Mouse (Mus musculus): ENCODE measurements around the gene Ccdc43.
"Not testable (repeated sequence)": the region's sequence is repeated elsewhere in the genome, so short reads cannot be mapped to it uniquely, and the experiment has no call there.

Gene Ccdc43

GRCm38 (mm10) chr11:102697338-102698017, at the start of gene Ccdc43:
Ccdc43 (minus strand) TSS chr11:102697782.
- peak; percentile 86 for DNase-seq

GRCm38 (mm10) chr11:102744746-102745145, 47.2 kb upstream of the Ccdc43 start:
- peak; percentile 31 for DNase-seq

DNA sequence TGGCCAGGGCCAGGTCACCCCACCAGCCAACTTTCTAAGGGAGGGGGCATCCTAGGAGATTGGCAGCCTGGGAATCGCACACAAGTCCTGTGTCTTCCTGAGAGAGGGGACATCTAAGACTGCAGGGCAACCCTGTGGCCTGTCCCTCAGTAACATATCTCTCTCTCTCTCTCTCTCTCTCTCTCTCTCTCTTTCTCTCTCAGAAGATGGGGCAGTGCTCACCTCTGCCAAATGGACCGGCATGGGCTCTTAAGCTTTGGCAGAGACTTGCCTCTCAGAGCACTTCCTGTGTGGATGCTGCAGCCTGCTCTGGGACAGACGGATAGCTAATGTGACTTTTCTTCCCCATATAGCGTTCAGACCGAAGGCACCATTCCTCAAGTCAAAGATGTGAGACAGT, 45.3 kb upstream of the Ccdc43 start:
- peak; percentile 38 for DNase-seq

- peak; percentile 50 for DNase-seq
Measured at GRCm38 (mm10) chr11:102742066-102742465, 44.5 kb upstream of the Ccdc43 start.

DNA sequence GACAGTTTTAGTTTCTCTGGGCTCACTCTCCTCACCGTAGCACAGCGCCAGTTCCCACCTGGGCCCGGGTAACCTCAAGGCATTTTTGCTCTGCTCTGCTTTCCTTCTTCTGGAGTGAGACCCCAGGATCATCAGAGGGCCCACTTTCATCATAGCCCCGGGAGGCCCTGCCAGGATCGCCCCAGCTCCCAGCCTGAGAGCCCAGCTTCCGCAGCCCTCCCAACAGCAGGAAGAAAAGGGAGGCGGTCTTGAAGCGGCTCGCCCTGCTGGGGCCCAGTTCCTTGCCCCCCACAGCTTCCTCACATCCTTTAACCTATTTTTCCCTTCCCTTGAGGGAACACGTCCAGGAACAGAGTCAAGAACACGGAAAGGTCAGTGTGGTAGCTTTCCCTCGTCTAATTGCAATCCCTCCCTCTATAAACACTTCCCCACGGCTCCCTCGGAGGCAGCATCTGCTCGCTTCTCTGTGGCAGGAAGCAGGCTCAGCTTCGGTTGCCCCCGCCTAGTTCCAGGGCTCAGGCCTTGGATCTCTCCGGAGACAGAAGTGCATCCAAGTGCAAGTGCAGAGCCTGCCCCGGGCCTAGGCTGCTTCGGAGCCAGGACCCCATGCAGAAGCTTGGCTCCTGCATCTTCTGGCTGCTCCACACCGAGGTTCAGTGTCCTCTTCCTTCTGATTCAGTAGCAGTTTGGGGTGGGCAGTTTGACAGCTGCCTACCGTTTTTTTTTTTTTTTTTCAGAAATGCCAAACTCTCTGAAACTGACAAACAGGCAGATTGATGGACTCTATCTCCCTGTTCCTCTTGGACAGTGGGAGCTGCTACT, 43.8 kb upstream of the Ccdc43 start:
- DNase-seq = peak; percentile 87

DNA sequence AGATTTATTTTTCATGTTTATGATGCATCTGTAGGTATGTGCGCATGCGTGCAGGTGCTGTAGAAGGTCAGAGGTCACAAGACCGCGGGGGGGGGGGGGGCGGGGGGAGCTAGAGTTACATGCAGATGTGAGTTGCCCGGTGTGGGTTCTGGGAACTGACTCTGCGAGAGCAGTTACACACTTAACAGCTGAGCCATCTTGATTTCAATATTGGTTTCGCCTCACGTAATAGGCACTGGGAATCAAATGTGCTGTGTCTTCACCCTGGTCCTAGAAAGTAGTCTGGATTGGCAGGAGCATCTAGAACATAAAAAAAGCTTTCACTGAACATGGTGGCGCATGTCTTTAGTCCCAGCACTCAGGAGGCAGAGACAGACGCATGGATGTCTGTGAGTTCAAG, 43.1 kb upstream of the Ccdc43 start:
- DNase-seq = no peak

DNA sequence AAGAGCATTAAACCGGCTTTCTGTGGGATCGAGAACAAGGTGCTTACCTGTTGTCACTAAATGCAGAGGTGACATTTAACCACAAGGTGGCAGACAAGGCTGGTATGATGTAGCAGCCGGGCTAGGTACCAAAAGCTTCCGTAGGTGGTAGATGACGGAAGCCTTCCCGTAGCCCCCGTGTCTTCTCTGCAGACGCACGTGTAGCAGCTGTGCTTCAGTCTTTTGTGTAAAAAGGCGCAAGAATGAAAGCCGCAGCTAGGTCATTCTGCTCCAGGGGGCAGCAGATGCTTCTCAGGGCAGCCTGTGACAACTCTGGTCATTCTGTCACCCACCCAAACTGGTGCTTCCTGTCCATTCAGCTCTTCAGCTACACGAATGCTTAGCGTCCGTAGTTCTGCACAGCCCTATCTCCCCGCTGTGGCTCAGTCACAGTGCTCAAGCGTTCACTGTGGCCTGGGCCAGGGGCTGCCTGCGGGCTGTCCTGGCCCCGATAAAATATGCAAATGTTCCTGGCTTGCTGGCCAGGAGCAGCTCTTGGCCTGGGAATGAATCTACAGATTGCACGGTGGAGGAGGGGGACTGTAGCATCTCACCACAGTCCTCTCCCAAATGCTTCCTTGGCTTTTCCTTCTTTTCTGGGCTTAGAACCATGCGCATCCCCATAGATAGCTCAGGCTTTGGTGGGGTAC, 41.8 kb upstream of the Ccdc43 start:
- DNase-seq = peak; percentile 86

DNA sequence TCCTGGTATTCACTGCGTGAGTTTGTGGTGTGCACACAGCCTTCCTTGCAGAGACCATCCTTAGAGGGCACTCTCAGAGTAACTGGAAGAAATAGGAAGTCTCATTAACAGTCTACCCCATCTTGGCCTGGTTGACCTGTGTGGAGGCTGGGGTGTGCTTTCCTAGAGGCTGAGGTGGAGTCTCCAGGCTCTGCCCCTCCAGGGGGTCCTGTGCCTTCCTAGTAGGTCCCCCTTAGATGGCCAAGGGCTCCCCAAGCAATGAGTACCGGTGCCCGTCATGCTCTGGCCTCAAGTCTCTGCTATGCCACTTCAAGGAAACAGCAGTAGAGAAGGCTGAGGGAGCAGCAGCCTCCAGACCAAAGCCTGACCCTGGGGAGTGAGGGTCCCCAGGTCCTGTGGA, 40.5 kb upstream of the Ccdc43 start:
- DNase-seq = peak; percentile 25

GRCm38 (mm10) chr11:102734961-102735360, 37.4 kb upstream of the Ccdc43 start:
- no peak for DNase-seq

DNA sequence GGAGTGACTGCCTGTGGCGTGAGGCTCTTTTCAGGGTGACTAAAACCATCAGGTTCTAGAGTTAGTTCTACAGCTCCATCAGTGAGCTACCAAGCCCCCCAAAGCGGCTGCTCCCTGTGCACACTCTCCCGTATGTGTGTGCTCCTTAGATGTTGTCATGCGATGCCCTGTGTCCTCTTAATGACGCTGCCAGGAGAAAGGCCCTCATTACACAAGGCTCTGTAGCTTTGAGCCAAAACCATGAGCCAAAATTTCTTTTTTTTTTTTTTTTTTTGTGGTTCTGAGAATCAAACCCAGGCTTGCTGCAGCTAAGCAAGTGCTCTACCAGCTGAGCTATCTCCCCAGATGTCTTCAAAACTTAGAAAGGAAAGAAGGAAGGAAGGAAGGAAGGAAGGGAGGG, 35.6 kb upstream of the Ccdc43 start:
- DNase-seq = no peak

DNA sequence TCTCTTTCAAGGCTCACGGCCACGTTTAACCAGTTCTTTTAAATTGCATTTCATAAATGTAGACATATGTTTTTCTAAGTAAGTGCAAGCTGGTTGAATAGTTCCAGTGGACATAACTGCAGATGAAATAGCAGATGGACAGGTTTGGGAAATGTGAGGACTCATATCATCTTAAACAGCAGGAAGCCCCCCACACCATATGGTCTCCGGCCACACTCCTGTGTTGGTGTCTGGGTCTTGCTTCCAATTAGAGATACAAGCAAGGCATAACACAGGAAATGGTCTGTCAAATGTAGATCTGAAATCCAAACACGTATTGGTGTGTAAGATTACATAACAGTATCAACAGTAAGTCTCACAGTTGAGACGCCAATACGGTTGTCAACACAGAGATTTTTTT, 33.8 kb upstream of the Ccdc43 start:
- peak; percentile 51 for DNase-seq

DNA sequence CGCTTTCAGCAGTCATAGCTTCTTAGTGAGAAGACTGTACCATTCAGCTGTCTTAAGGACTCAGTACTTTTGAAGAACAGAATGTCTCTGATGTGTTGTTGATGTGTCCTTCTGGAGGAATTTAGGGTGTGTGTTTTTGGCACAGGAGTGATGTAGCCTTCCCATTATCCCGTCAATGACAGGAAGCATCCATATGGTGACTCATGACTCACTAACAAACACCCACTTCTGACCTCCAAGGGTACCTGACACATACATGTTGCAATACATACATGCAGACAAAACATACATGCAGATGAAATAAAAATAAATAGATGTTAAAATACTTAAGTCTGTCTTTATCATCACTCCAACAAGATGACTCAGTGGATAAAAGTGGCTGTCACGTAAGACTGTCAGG, 32.3 kb upstream of the Ccdc43 start:
- DNase-seq = no peak

GRCm38 (mm10) chr11:102728614-102729013, 31.0 kb upstream of the Ccdc43 start:
- peak; percentile 63 for DNase-seq

GRCm38 (mm10) chr11:102725574-102725973, 28.0 kb upstream of the Ccdc43 start:
- DNase-seq = no peak

DNA sequence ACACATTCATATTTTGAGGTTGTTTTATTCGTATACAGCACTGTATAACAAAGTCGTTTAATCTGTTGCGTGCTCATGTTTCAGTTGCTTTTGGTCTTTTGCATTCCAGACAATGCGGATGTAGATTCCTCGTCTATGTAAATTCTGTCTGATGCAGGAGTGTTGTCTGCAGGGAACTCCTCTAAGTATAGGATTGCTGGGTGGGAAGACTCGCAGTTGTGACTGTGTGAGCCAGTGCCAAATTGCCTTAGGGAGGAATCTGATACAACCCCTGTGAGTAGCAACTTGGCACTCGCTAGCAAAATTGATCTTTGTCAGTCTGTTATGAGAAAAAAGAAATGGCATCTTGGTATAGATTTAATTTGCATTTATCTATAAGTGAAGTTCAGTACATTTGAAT, 18.6 kb upstream of the Ccdc43 start:
- no peak for DNase-seq

GRCm38 (mm10) chr11:102714578-102714977, 17.0 kb upstream of the Ccdc43 start:
- not testable (repeated sequence) for DNase-seq

- no peak for DNase-seq
Measured at GRCm38 (mm10) chr11:102712411-102712810, 14.8 kb upstream of the Ccdc43 start.

DNA sequence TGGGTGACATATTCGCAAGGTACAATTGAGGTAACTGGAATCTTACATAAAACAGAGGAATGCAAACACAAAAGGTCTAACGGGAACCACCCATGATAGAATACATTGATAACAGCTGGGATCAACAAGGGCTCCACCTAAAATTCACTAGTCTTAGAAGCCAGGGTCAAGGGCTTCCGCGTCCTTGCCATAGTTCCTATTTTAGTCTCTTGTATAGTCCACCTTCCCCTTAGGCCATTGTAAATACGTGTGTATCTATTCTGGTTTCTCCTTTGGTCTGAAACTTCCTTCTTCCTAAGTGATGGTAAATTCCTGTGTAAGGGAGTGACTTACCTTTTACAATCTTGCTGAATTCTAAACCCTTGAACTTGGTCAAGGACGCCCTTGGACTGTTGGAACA, 4.6 kb upstream of the Ccdc43 start:
- DNase-seq = not testable (repeated sequence)

DNA sequence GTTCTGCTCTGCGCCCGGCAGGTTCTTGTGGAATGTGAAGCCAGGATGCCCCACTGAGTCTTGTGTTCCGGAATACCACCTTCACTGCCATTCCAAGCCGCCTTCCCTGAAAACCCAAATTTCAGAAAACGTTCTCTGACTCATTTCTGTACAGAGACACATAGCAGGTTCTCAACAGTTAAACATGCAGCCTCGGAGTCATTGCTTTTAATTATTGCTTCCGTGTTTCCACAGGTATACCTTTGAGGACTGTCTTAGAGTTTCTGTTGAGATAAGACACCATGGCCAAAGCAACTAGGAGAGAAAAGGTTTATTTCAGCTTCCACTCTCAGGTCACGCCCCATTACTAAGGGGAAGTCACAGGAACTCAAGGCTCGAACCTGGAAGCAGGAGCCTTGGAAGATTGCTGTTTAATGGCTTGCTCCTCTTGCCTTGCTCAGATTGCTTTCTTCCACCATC, 465 bp upstream of the Ccdc43 start:
- DNase-seq = peak; percentile 15

DNA sequence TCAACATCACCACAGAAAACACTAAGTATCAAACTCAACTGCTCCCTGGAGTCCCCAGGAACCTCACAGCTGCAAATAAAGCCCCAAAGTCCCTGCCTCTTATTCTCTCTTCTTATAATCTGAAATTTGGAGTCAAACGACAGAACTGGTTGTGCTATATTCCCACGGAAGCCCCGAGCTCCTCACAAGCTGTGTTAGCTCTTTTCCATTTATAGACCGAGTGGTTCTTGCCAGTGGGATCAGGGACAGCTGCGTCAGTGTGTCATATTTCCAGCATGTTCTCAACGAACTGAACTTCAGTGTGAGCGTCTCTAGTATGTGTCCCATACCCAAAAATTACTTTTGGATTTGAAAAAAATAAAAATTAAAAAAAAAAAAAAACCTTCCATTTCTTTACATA, 2.3 kb downstream of the Ccdc43 start:
- no peak for DNase-seq

GRCm38 (mm10) chr11:102690162-102690561, 7.4 kb downstream of the Ccdc43 start:
- peak; percentile 77 for DNase-seq

- DNase-seq = no peak
Measured at GRCm38 (mm10) chr11:102665637-102666435, 31.7 kb downstream of the Ccdc43 start.

DNA sequence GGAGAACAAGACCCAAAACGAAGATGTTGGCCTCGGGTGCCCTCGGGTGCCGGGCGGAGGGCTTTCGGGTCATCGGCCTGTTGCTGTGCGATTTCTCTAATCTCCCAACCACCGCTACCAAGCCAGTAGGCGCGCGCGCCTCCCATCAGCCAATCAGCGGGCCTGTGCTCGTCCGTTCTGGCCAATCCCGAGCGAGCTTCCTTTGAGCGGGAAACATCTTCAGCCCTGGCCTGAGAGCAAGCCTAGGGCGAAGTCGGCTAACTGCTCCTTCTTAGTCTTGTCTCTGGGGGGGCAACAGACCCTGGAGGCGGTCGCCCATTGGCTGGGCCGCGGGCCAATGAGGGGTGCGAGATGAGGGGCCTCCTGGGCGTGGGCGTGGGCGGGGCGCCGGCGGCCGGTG, 32.4 kb downstream of the Ccdc43 start:
- no peak for DNase-seq

Data from cerebellum, adult 8-10 months (tissue).